Mouse (Mus musculus): ENCODE data around the gene Krtap5-4.
"Not testable (repeated sequence)": the region's sequence is repeated elsewhere in the genome, so short reads cannot be mapped to it uniquely, and the experiment has no call there.

Krtap5-4 gene

DNA sequence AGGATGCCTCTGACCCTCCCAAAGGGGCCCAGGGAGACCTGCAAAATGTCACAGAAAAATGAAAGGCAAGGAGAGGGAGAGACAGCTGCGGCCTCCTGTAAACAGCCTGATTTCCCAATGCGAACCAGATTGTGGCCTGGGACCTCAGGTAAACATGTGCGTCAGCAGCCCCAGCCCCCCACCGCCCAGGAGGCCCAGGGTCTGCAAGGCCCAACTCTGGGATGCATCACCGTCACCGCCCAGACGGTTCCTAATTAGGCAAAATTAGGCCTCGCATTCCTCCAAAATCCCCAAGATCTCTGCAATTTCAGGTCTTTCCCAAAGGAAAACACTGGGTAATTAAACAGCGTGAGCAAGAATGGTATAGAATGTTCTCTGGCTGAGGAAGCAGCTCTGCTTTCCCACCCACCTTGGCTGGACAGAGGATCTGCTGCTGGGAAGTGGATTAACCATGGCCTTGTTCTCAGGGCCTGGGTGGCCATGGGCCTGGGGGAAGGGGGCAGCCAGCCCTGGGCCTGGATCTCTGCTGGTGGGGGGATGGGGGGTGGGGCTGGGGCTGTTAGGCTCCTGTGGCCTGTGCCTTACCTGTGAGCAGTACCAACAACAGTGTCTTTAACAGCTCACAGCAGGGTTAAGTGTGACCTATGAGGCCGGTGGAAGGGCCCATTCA, 18.4 kb downstream of the Krtap5-4 start:
- DNase-seq (ENCODE audit: low spot score in 2 of 2): not testable (repeated sequence)

DNA sequence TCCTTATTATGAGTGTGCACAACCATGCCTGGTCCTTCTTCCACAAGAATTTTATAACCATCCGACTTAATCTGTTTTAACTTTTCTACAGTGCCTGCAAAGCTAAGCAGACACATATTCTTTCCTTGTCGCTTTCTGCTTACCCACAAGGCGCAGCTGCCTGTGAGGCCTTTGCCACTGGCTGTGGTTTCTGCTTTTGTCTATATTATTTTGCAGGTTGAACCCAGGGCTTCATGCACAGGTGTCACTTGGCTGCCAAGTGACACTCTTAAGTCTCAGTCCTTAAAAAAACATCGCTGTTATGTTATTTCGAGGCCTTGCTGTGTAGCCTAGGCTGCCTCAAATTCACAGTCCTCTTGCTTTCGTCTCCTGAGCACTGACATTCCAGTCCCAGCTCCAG, 19.3 kb downstream of the Krtap5-4 start:
- DNase-seq (ENCODE audit: low spot score in 2 of 2): no peak

DNA sequence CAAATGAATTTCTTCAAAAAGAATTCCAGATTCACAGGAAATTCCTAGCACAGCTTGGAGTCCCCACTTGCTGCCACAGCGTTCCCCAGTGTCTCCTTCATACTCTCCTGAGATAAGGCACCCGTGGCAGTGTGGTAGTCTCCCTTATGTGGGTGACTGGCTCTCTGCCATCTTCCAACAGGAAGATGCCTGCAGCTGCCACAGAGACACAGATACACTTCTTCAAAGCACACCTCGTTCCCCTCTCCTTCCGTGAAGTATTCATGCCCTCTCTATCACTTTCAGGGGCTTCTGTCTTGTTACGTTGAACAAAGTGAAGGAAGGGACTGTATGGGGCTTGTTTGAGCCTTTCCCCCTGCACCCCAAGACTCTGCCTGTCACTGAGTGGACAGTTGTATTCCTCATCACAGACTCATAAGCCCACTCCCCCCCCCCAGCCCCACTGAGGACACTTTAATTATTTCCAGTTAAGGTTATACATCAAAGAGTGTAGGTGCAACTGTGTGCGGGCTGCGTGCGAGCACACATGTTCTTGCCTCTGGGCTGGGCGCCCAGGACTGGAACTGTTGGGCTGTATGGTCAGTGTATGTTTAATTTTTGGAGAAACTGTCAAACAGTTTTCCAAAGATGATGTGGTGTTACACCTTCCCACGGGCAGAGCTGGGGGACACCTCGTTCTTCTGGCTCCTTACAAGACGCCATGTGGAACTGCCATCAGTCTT, 20.2 kb downstream of the Krtap5-4 start:
- DNase-seq (ENCODE audit: low spot score in 2 of 2): no peak

DNA sequence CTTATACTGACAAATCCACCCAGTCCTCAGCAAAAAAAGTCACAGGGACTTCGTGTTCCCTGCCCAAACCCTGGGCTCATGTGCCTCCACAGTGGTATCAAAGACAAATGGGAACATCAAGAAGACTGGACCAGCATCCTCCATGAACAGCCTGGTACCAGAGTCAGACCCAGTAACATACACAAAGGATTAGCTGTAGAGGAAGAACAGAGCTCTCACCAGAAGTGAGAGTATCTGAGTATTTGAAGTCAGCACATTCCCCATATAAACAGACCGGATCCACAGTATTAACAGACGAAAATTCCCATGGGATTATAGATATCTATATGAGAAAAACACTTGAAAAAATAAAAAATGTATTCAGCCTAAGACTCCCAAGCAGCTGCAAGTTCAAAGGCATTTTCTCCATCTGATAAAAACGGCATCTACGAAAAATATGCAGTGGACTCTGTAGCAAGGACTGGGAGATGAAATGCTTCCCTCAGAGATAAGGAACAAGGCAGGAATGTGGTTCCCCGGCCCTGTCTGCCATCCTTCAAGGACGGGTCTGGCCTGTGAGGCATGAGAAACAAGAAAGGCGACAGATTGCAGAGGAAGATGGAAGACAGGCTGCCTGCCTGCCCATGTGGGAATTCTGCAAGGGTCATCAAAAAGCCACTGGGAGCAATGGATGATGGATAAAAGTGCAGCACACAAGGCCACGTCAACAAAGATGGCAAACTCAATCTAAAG, 23.5 kb downstream of the Krtap5-4 start:
- DNase-seq (ENCODE audit: low spot score in 2 of 2): no peak

DNA sequence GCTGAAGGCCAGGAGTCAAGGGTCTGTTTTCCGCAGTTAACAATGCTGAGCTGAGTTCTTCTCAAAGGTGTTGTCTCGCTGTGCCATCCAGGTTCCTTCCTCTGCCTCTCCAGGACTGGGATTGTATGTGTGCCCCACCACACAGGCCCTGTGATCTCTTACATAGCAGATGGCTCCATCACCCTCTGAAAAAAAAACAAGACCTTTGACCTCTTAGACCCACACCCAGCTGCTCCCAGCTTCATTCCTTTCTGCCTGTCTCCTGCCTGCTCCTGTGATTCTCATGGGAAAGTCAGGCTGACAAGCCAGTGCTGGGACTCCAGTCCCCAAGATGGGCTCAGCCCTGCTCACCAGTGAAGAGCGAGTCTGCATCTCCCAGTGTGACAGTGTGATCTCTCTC, 25.2 kb downstream of the Krtap5-4 start:
- DNase-seq (ENCODE audit: low spot score in 2 of 2): no peak

DNA sequence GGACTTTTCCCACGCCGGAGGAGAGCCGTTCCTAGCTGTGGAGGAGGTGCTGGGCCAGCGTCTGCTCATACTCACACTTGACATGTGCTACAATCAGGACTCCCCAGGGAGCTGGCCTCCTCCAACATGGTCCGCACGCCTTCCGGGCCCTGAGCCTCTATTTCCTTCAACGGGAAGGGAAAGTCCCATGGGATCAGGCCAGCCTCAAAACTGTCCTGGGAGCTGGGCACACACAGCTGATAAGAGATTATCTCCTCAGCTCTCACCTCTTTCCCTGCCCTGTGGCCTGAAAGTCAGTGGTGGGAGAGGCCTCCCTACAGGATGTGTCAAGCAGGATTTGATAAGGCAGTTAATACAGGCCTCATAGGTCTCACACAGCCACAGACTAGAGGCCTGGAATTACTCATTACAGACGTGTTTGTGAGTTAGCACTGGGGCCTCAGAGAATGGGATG, 26.9 kb downstream of the Krtap5-4 start:
- DNase-seq (ENCODE audit: low spot score in 2 of 2): peak; percentile 90 to 91

DNA sequence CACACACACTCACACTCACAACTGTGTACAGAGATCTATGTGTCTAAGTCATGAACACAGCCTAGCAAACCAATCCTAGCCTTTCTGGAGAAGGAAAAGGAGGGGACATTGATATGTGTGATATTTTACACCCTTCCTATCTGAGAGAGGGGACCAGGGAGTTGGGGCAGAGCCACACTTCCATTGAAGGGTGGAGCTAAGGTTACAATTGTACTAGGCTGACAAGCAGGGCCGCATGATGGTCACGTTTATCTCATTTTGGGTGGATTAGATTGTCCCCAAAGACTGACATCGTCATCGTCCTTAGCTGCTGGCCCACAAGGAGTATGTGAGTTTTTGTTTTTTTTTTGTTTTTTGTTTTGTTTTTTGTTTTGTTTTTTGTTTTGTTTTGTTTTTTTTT, 27.9 kb downstream of the Krtap5-4 start:
- DNase-seq (ENCODE audit: low spot score in 2 of 2): no peak

DNA sequence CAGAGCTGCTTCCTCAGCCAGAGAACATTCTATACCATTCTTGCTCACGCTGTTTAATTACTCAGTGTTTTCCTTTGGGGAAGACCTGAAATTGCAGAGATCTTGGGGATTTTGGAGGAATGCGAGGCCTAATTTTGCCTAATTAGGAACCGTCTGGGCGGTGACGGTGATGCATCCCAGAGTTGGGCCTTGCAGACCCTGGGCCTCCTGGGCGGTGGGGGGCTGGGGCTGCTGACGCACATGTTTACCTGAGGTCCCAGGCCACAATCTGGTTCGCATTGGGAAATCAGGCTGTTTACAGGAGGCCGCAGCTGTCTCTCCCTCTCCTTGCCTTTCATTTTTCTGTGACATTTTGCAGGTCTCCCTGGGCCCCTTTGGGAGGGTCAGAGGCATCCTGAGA, 29.4 kb downstream of the Krtap5-4 start:
- not testable (repeated sequence) for DNase-seq (ENCODE audit: low spot score in 2 of 2)

DNA sequence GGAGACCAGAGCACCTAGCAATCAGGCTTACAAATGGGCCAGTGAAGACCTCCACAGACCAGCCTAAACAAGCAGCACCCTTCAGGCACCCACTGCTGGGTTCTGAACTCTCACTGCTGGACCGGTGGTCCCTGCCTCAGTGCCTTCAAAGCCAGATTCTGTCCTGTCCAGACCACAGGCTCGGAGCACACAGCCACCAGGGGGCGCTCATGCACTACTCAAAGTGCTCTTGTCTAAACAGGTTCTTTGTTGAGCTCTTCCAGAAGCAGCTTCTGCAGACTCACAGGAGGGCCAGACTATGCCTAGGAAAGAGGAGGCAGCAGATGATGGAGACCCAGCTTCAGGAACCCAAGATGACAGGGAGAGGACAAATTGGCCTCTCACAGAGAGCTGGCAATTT, 30.9 kb downstream of the Krtap5-4 start:
- peak; percentile 30 to 81 for DNase-seq (ENCODE audit: low spot score in 2 of 2)

DNA sequence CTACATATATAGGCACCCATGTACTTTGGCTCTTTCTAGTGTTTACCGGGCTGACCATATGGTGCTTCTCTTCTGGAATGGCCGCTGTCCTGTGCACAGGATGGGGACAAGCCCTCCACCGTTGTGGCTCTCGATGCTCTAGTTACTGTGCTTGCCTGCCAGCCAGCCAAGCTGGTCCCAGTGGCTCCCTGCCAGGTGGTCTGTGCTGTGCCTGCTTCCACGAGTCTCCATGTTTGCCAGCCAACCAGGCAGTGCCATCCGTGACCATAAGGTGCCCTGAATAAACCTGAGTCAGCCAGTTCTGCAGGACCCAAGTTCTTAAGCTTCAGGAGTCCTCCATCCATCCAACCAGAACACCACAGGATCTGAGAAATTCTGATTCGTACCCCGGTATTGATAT, 31.8 kb downstream of the Krtap5-4 start:
- no peak for DNase-seq (ENCODE audit: low spot score in 2 of 2)

DNA sequence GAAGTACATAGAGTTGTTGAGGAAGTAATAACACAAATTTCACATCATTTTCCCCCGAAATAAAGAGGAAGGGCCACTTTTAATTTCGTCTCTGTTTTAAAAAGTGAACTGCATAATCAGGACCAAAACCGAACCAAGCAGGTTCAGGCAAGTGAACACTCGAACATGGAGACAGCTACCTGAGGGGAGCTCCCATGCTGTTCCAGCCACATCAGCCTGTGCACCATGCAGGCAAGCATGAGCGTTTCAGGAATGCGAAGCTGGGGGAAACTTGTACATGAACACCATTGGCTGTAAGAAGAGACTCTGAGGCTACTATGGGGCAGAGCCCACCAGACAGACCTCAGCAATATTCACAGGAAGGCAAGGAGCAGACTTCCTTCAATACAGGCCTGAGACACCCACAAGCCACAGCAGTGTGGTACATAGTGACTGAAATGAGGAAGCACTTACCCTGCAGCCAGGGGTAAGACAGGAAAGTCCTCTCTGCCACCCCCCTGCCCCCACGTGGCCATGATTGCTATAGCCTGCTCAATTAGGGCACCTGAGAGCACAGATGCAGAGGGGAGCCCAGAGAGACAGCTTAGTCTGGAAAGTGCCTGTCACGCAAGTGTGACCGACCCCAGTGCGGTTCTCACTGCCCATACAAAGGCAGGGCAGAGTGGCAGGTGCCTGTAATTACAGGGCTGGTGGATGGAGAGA, 37.1 kb downstream of the Krtap5-4 start:
- no peak for DNase-seq (ENCODE audit: low spot score in 2 of 2)

DNA sequence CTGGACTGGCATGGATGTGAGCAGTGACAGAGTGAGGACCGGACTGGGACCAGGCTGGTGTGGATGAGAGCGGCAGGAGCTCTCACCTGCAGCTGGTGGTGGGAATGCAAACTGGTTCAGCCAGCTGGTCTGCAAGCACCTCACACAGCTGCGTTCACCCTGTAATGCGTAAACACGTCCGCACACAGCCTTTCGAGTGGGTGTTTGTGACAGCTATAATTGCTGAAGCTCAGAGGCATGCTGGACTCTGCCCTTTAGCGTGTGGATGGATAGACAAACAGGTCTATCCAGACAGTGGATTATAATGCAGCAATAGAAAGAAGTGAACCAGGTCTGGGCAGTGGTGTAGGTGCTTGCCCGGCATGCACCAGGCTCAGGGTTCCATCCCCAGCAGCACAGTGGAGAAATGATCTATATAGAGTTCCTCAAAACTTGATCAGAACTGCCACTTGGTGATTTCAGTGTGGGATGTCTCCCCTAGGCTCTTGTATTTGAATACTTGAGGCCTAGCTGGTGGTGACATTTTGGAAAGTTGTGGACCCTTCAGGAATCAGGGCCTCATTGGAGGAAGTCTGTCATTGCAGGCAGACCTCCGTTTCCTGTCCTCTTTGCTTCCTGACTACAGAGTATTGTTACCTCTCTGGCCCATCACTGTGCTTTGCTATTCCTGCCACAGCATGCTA, 38.4 kb downstream of the Krtap5-4 start:
- DNase-seq (ENCODE audit: low spot score in 2 of 2): no peak

DNA sequence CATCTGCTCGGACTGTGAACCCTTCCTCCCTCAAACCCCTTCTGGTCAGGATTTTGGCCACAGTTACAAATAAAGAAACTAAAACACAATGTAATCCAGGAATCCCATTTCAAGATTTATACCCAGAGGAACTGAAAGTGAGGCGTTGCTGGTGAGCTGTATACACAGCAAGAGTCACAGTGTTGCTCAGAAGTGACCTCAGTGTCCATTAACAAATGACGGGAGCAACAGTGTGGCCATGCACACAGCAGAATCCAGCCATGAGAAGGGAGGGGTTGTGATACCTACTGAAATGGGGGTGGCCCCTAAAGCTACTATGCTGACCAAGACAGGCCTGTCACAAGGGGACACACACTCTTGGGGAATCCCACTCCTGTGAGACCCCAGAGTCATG, 38.9 kb downstream of the Krtap5-4 start:
- DNase-seq (ENCODE audit: low spot score in 2 of 2): no peak

DNA sequence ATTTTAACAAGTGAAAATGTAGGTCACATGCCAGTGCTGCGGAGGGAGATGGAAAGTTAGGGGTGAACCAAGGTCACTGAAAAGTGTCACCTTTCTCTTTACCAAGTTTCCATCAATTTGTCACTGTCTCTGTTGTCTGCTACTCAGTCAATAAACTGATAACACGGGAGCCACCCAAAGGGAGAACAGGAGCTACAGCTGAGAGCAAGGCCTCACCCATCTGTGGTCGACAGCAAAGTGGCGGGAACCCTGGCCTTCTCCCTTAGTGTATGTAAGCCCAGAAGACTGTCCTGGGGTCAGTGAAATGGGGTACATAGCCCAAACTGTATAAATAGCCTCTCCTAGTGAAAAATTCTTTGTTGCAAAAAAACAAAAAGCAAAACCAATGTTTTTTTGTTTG, 44.2 kb downstream of the Krtap5-4 start:
- DNase-seq (ENCODE audit: low spot score in 2 of 2): no peak

DNA sequence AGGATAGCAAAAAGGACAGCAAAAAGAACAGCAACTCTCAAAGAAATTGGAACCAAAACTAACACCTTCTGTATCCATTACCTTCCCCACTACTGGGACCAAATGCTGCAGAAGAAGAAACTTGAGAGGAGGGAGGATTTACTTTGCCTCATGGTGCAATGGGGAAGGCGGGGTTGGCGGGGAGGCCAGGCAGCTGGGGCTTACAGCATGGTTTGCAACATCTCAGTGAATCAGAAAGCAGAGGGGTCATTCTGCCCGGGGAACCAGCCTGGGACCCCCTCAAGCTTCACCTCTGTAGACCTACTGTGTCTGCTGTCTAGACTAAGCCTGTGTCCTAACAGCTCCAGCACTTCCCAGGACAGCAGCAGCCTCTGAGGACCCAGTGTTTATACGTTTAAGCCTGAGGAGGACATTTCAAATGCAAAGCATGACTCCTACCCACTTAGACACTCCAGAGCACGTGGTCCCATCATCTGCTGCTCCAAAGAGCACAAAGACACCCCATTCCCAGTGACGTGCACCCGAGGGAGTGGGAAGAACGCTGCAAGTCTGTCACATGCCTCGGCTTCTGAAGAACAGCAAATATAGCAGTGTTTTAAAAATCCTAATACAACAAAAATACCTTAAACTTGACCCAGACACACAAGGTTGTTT, 46.1 kb downstream of the Krtap5-4 start:
- DNase-seq (ENCODE audit: low spot score in 2 of 2): no peak

DNA sequence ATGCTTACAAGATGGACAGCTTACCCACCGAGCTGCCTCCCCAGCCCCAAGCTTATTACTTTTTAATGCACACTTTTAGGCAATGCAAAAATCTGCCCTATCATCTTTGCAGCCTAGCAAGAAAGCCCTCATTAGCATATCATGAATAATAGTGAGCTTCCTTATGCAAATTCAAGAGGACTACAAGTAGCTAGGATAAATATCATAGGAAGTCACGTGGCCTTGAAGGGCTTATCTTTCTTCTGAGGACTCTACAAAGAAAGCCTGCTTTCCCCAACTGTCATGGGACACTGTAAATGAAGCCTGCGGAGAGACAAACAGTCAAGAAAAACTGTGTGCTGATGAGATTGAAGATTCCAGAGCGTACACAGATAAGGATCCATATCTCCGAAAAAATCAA, 48.2 kb downstream of the Krtap5-4 start:
- DNase-seq (ENCODE audit: low spot score in 2 of 2): no peak

DNA sequence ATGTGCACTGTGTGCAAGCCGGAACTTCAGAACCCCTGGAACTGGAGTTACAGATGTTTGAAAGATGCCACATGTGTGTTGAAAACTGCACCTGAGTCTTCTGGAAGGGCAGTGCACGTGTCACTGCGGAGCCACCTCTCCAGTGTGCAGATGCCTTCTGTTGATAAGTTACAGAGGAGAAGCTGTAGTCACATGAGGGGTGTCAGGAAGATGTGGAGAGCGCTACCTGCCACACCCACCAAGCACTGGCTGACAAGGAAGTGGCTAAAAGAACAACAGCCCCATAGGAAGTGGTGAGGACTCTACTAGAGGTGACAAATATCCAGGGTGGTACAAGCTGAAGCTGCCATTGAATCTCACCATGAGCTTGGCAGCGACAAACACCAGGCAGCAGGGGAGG, 50.5 kb downstream of the Krtap5-4 start:
- no peak for DNase-seq (ENCODE audit: low spot score in 2 of 2)
